Mouse (Mus musculus) embryonic facial prominence, embryonic 13.5 days (tissue): Measurements from ENCODE around the gene Ndufv3. TPM values are rescaled to one million over a fixed set of nuclear protein-coding genes. Genes with fewer than 3 reads are reported as not detected.
"Not testable (repeated sequence)": the region's sequence is repeated elsewhere in the genome, so short reads cannot be mapped to it uniquely, and the experiment has no call there.

ENCODE experiments used
- ATAC-seq: fragments of 200-750 bp; cut with Nextera tagmentation; 2 replicates; pipeline ENCODE4 v1.8.0; 2017; ENCODE audit warnings: low read depth; ENCODE audit not compliant: insufficient number of reproducible peaks, insufficient read depth, low FRiP score, low TSS enrichment
- H3K27ac ChIP-seq: fragments of 300-500 bp; sonication (generic); 2 replicates; pipeline ENCODE4 v1.5.1; 2015; ENCODE audit warnings: moderate library complexity, mild to moderate bottlenecking, inconsistent platforms
- H3K27me3 ChIP-seq: fragments of 300-500 bp; sonication (generic); 2 replicates; pipeline ENCODE4 v1.6.1; 2015; ENCODE audit warnings: mild to moderate bottlenecking, inconsistent platforms
- H3K36me3 ChIP-seq: fragments of 300-500 bp; sonication (generic); 2 replicates; pipeline ENCODE4 v1.6.1; 2015; ENCODE audit warnings: mild to moderate bottlenecking, inconsistent platforms
- H3K4me1 ChIP-seq: fragments of 300-500 bp; sonication (generic); 2 replicates; pipeline ENCODE4 v1.6.1; 2015; ENCODE audit warnings: inconsistent platforms
- H3K4me2 ChIP-seq: fragments of 300-500 bp; sonication (generic); 2 replicates; pipeline ENCODE4 v1.6.1; 2015; ENCODE audit warnings: moderate library complexity, mild to moderate bottlenecking, inconsistent platforms
- H3K4me3 ChIP-seq: fragments of 300-500 bp; sonication (generic); 2 replicates; pipeline ENCODE4 v1.5.1; 2015; ENCODE audit warnings: mild to moderate bottlenecking, inconsistent platforms
- H3K9ac ChIP-seq: fragments of 300-500 bp; sonication (generic); 2 replicates; pipeline ENCODE4 v1.6.1; 2015; ENCODE audit warnings: mild to moderate bottlenecking, inconsistent platforms
- H3K9me3 ChIP-seq: fragments of 300-500 bp; sonication (generic); 2 replicates; pipeline ENCODE4 v1.6.1; 2016; ENCODE audit warnings: inconsistent platforms
- WGBS: fragments of 180-500 bp; shearing (Covaris S2); methylation state at CpG from one replicate; pipeline ENCODE4 v1.1.7; 2015; ENCODE audit warnings: mixed read lengths; 5-methylcytosine and 5-hydroxymethylcytosine counted together
- polyA plus RNA-seq: library from polyadenylated mRNA; unstranded; fragments of >200 nt; fragmentation: Nextera tagmentation; extraction: Ambion mirVana; gene quantifications from 2 replicates; pipeline ENCODE4 v1.2.1, GENCODE M21; 2015

Gene Ndufv3
- polyA plus RNA-seq, 1 experiment from 2014 or later = 237 TPM

- H3K36me3 ChIP-seq = no peaks in the 10 kb centered on the region
- no peak overlapping the region for H3K4me2 ChIP-seq
- peaks cover 27% of the 10 kb centered on the region for H3K4me1 ChIP-seq
- ATAC-seq = no peak
- H3K9me3 ChIP-seq = no peaks in the 10 kb centered on the region
- 47% methylated on average over 4 of the region's 4 CpGs for WGBS
- H3K27ac ChIP-seq = peak overlapping the region; percentile 69
- no peak overlapping the region for H3K9ac ChIP-seq
- H3K4me3 ChIP-seq = no peak overlapping the region
- H3K27me3 ChIP-seq = no peaks in the 10 kb centered on the region
These were observed 21.0 kb downstream of the Ndufv3 start for GRCm38 (mm10) chr17:31540809-31541459.

GRCm38 (mm10) chr17:31541460-31541831 lies 21.5 kb downstream of the Ndufv3 start:
- no peak for ATAC-seq
- peaks cover 25% of the 10 kb centered on the region for H3K4me1 ChIP-seq
- H3K4me3 ChIP-seq = no peak overlapping the region
- H3K9ac ChIP-seq = no peak overlapping the region
- no peaks in the 10 kb centered on the region for H3K27me3 ChIP-seq
- WGBS = 36% methylated on average over 6 of the region's 6 CpGs
- H3K9me3 ChIP-seq = no peaks in the 10 kb centered on the region
- H3K36me3 ChIP-seq = no peaks in the 10 kb centered on the region
- H3K27ac ChIP-seq = peak overlapping the region; percentile 66
- no peak overlapping the region for H3K4me2 ChIP-seq

DNA sequence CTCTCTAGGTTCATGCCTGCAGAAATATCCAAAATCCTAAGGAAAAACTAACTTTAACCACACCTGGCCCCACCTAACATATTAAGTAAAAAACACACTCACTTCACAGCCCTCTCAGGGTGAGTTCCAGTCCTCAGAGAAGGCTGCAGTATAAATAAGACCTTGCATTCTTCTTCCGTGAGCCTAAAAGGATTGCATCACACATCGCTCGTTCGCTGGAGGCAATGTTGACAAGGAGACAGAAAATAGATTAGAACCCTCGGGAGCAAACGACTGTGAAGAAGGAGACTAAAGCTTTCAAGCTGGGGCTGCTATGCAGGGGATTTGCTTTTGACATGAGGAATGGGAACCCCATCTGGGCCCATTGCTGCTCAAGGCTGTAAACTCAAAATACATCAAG lies 23.7 kb downstream of the Ndufv3 start:
- Histone ChIP-seq H3K4me2 (no peak overlapping the region), H3K36me3 (no peaks in the 10 kb centered on the region), H3K4me1 (peaks cover 30% of the 10 kb centered on the region), H3K27ac (no peak overlapping the region), H3K27me3 (no peaks in the 10 kb centered on the region), H3K9me3 (no peaks in the 10 kb centered on the region), H3K9ac (no peak overlapping the region), H3K4me3 (no peak overlapping the region)
- WGBS = 21% methylated on average over 6 of the region's 6 CpGs
- ATAC-seq = no peak

DNA sequence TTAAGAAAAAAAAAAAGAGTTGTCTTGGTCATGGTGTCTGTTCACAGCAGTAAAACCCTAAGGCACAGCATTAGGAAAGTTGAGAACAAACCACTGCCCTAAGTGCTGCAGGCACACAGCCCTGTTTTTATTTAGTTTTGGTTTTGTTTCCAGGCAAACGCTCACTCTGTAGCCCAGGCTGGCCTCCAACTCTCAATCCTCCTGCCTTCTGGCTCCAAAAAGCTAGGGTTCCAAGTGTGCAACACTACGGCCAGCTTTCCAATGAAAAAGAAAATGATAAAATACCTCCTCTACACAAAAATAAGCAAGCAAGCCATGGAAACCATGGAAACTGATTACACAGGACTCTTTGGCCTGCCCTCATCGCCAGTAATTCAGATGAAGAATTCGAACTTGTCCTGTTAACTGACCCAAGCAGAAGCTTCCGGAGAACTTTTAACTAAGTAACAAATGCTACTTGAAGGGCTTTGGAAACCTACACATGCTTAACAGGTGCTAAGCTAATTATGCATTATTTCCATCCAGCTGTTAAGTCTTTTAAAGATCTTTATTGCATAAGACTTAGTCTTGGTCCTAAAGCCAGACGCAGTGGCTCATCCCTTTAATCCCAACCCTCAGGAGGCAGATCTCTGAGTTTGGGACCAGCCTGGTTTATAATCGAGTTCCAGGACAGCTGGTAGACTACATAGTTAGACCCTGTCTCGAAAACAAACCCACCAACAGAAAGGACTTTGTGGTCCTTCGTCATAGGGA lies 26.7 kb downstream of the Ndufv3 start:
- H3K36me3 ChIP-seq = no peaks in the 10 kb centered on the region
- H3K9ac ChIP-seq = no peak overlapping the region
- no peak for ATAC-seq
- no peaks in the 10 kb centered on the region for H3K27me3 ChIP-seq
- WGBS = 87% methylated on average over 9 of the region's 9 CpGs
- no peaks in the 10 kb centered on the region for H3K9me3 ChIP-seq
- H3K4me2 ChIP-seq = no peak overlapping the region
- H3K27ac ChIP-seq = no peak overlapping the region
- H3K4me1 ChIP-seq = peaks cover 17% of the 10 kb centered on the region
- H3K4me3 ChIP-seq = no peak overlapping the region

DNA sequence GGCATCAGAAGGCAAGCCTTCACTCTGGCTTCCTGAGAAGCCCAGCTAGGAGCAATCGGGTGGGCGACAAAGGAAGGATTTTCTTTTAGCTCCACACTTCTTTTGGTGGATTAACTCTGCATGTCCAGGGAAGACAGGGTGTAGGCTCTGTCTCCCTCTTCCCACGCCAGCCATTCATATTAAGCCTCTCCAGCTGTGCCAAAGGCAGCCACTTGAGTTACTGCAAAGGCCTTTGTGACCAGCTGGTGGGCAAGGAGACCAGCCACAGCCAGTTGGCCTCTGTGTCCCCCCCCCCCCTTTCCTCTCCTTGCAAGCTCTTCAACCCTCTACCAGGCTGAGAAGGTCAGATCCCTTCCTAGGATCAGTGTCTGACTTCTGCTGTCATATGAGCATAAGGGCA lies 28.1 kb downstream of the Ndufv3 start:
- H3K27ac ChIP-seq = 0 out of 2 replicates have a peak overlapping the region, but pooled peaks have one; percentile 33
- H3K9me3 ChIP-seq = no peaks in the 10 kb centered on the region
- no peak for ATAC-seq
- H3K4me3 ChIP-seq = no peak overlapping the region
- WGBS = 35% methylated on average over 3 of the region's 3 CpGs
- no peak overlapping the region for H3K4me2 ChIP-seq
- H3K36me3 ChIP-seq = no peaks in the 10 kb centered on the region
- H3K4me1 ChIP-seq = peaks cover 10% of the 10 kb centered on the region
- H3K27me3 ChIP-seq = no peaks in the 10 kb centered on the region
- no peak overlapping the region for H3K9ac ChIP-seq

- peaks cover 5% of the 10 kb centered on the region for H3K4me1 ChIP-seq
- no peak overlapping the region for H3K9ac ChIP-seq
- ATAC-seq = no peak
- no peak overlapping the region for H3K4me3 ChIP-seq
- no peak overlapping the region for H3K4me2 ChIP-seq
- no peaks in the 10 kb centered on the region for H3K36me3 ChIP-seq
- no peak overlapping the region for H3K27ac ChIP-seq
- WGBS = 50% methylated on average over 8 of the region's 8 CpGs
- no peaks in the 10 kb centered on the region for H3K9me3 ChIP-seq
- H3K27me3 ChIP-seq = no peaks in the 10 kb centered on the region
These were observed 29.5 kb downstream of the Ndufv3 start for GRCm38 (mm10) chr17:31549389-31549788.

DNA sequence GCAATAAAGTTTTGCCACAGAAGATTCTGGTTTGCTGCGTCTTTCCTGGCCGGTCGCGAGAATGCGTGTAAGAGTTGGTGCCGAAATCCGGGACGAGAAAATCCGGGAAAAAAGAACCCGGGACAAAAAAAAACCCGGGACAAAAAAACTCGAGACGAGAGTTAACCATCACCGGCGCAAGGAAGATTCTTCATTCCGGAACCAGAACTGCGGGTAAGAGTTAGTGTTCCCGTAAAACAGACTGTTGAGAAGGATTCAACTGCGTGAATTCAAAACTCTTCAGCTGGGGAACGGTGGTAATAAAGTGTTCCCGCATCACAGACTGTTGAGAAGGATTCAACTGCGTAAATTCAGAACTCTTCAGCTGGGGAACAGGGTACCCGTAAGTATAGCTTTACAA lies 32.7 kb downstream of the Ndufv3 start:
- WGBS = 94% methylated on average over 23 of the region's 23 CpGs

GRCm38 (mm10) chr17:31556253-31556652 lies 36.3 kb downstream of the Ndufv3 start:
- no peak overlapping the region for H3K27ac ChIP-seq
- no peak for ATAC-seq
- H3K4me2 ChIP-seq = no peak overlapping the region
- H3K36me3 ChIP-seq = no peaks in the 10 kb centered on the region
- no peaks in the 10 kb centered on the region for H3K27me3 ChIP-seq
- H3K4me3 ChIP-seq = no peak overlapping the region
- no peaks in the 10 kb centered on the region for H3K9me3 ChIP-seq
- H3K4me1 ChIP-seq = peaks cover 16% of the 10 kb centered on the region
- 75% methylated on average over 4 of the region's 4 CpGs for WGBS
- H3K9ac ChIP-seq = no peak overlapping the region

More for the DNA sequence above, 32.7 kb downstream of the Ndufv3 start:
- not testable (repeated sequence) for H3K27me3 ChIP-seq, H3K4me3 ChIP-seq, H3K9ac ChIP-seq, H3K36me3 ChIP-seq, H3K4me1 ChIP-seq, H3K9me3 ChIP-seq, ATAC-seq, H3K4me2 ChIP-seq, H3K27ac ChIP-seq

- no peak overlapping the region; the same call in 1 of the 2 replicates for H3K4me2 ChIP-seq
These were observed 37.4 kb downstream of the Ndufv3 start for GRCm38 (mm10) chr17:31557124-31557880.

GRCm38 (mm10) chr17:31557947-31558542 lies 38.1 kb downstream of the Ndufv3 start:
- Histone ChIP-seq H3K4me1 (peaks cover 16% of the 10 kb centered on the region), H3K4me3 (no peak overlapping the region), H3K9me3 (no peaks in the 10 kb centered on the region), H3K9ac (no peak overlapping the region; the same call in 1 of the 2 replicates), H3K4me2 (no peak overlapping the region; the same call in 1 of the 2 replicates), H3K27me3 (no peaks in the 10 kb centered on the region), H3K27ac (peak overlapping the region; percentile 51; the same call in 1 of the 2 replicates), H3K36me3 (no peaks in the 10 kb centered on the region)
- 60% methylated on average over 10 of the region's 10 CpGs for WGBS
- ATAC-seq = no peak

More at GRCm38 (mm10) chr17:31557124-31557880, 37.4 kb downstream of the Ndufv3 start:
- H3K27me3 ChIP-seq = no peaks in the 10 kb centered on the region
- 44% methylated on average over 11 of the region's 11 CpGs for WGBS
- H3K27ac ChIP-seq = peak overlapping the region; percentile 51; the same call in 1 of the 2 replicates
- H3K9me3 ChIP-seq = no peaks in the 10 kb centered on the region
- peak; percentile 50; the same call in 1 of the 2 replicates for ATAC-seq
- no peaks in the 10 kb centered on the region for H3K36me3 ChIP-seq
- no peak overlapping the region for H3K9ac ChIP-seq
- no peak overlapping the region for H3K4me3 ChIP-seq
- H3K4me1 ChIP-seq = peaks cover 16% of the 10 kb centered on the region

GRCm38 (mm10) chr17:31559021-31559789 lies 39.3 kb downstream of the Ndufv3 start:
- Histone ChIP-seq H3K4me3 (no peak overlapping the region), H3K27ac (no peak overlapping the region), H3K9me3 (no peaks in the 10 kb centered on the region), H3K4me1 (peaks cover 21% of the 10 kb centered on the region), H3K36me3 (no peaks in the 10 kb centered on the region), H3K27me3 (no peaks in the 10 kb centered on the region), H3K9ac (no peak overlapping the region), H3K4me2 (no peak overlapping the region)
- ATAC-seq = no peak
- WGBS = 88% methylated on average over 11 of the region's 11 CpGs
